Mouse (Mus musculus) liver, embryonic 14.5 days (tissue): ENCODE data around the gene Epn3.
A peak's percentile ranks its signal among the peaks of the same experiment; 100 is the strongest.

Experiments
- CTCF ChIP-seq: IDR thresholded peaks from 2 replicates; pipeline ENCODE4 v1.5.1; 2016; ENCODE audit warnings: antibody characterized with exemption, low read depth, control low read depth
- EP300 ChIP-seq: IDR thresholded peaks from 2 replicates; pipeline ENCODE4 v1.6.1; 2016; ENCODE audit warnings: antibody characterized with exemption, low read depth

DNA sequence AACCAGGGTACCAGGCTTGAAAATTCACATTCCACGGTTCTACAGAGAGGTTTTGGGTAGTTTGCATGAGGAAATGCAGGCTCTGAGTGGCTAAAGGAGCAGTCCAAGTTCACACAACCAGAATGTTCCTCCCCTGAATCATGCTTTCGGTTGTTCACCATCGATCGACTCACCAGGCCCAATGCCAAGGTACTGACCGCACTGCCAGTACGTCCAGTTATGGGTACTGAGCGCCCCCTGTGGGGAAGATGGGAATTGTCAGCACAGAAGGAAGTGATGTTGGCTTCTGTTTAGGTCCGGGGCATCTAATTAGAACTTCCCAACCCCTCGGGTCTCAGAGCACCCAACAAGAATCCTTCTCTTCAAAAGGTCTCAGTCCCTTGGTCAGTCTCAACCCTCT is 44.2 kb upstream of the Epn3 start:
- TF ChIP-seq CTCF = peak; percentile 80
- no peak for TF ChIP-seq EP300
